Mouse (Mus musculus): Measurements from ENCODE around the gene Gli1. TPM values are rescaled to one million over a fixed set of nuclear protein-coding genes. Genes with fewer than 3 reads are reported as not detected.

Gene Gli1
- polyA plus RNA-seq, 1 experiment, result 1.00 TPM

GRCm38 (mm10) chr10:127312858-127313257, 28.9 kb downstream of the Gli1 start:
- Histone ChIP-seq H3K36me3 (ENCODE audit: control insufficient read depth, insufficient read depth) (peaks cover 20% of the 10 kb centered on the region), H3K4me2 (ENCODE audit: low read depth) (peak overlapping the region; percentile 78), H3K79me2 (ENCODE audit: control insufficient read depth, insufficient read depth) (peaks cover 23% of the 10 kb centered on the region), H3ac (ENCODE audit: control insufficient read depth, insufficient read length) (no peak overlapping the region), H3K27me3 (ENCODE audit: control insufficient read depth, insufficient read depth, insufficient read length) (no peaks in the 10 kb centered on the region), H3K4me3 (peak overlapping the region; percentile 68)
- no peak for TF ChIP-seq POLR2AphosphoS2 (IDR thresholded peaks at IDR 0.05; ENCODE audit: insufficient read length, low read depth)
- TF ChIP-seq POLR2A (IDR thresholded peaks at IDR 0.05; ENCODE audit: insufficient read length, low read depth), result no peak
- no peak for TF ChIP-seq MAX (IDR thresholded peaks at IDR 0.05; ENCODE audit: low read depth)
- 0 out of 2 replicates have a peak, but pooled peaks have one; percentile 11 for TF ChIP-seq CEBPB (IDR thresholded peaks at IDR 0.05; ENCODE audit: insufficient read depth, poor library complexity, severe bottlenecking)
- no peak for TF ChIP-seq MYOD1 (IDR thresholded peaks at IDR 0.05; ENCODE audit: control insufficient read depth in 1 of 3, insufficient read length in 2 of 3, low read depth in 2 of 3)
- no peak for TF ChIP-seq REST (IDR thresholded peaks at IDR 0.05; ENCODE audit: insufficient read depth, insufficient read length)
- no peak for TF ChIP-seq TCF3 (IDR thresholded peaks at IDR 0.05; ENCODE audit: insufficient read length, low read depth)
- no peak for TF ChIP-seq TCF12 (IDR thresholded peaks at IDR 0.05; ENCODE audit: insufficient read depth, poor library complexity, severe bottlenecking)

- peak overlapping the region; percentile 78 for H3K4me2 ChIP-seq (ENCODE audit: low read depth)
- H3K27me3 ChIP-seq (ENCODE audit: control insufficient read depth, insufficient read depth, insufficient read length), result no peaks in the 10 kb centered on the region
- TF ChIP-seq POLR2A (IDR thresholded peaks at IDR 0.05; ENCODE audit: insufficient read length, low read depth) (peak; percentile 48), POLR2AphosphoS2 (IDR thresholded peaks at IDR 0.05; ENCODE audit: insufficient read length, low read depth) (peak; percentile 71), E2F4 (IDR thresholded peaks at IDR 0.05; ENCODE audit: insufficient read depth) (no peak), MYOG (IDR thresholded peaks at IDR 0.05; ENCODE audit: control insufficient read depth in 1 of 3, insufficient read depth in 1 of 3, insufficient read length in 2 of 3, low read depth in 2 of 3) (peak in 1 of 3 experiments; percentile 13), REST (IDR thresholded peaks at IDR 0.05; ENCODE audit: insufficient read depth, insufficient read length) (no peak), MAX (IDR thresholded peaks at IDR 0.05; ENCODE audit: low read depth) (peak; percentile 53), TCF3 (IDR thresholded peaks at IDR 0.05; ENCODE audit: insufficient read length, low read depth) (no peak)
- H3K79me2 ChIP-seq (ENCODE audit: control insufficient read depth, insufficient read depth), result peaks cover 28% of the 10 kb centered on the region
- peak overlapping the region; percentile 91 for H3ac ChIP-seq (ENCODE audit: control insufficient read depth, insufficient read length)
- H3K36me3 ChIP-seq (ENCODE audit: control insufficient read depth, insufficient read depth), result peaks cover 25% of the 10 kb centered on the region
- H3K4me3 ChIP-seq, result peak overlapping the region; percentile 68
These were observed 29.5 kb downstream of the Gli1 start for GRCm38 (mm10) chr10:127312356-127312676.

- H3K36me3 ChIP-seq (ENCODE audit: control insufficient read depth, insufficient read depth), result peaks cover 31% of the 10 kb centered on the region
- peak within 1 kb of the TSS; percentile 82 for H3K4me2 ChIP-seq (ENCODE audit: low read depth)
- peak within 1 kb of the TSS; percentile 68 for H3K4me3 ChIP-seq
- H3ac ChIP-seq (ENCODE audit: control insufficient read depth, insufficient read length), result peak within 1 kb of the TSS; percentile 91
- H3K79me2 ChIP-seq (ENCODE audit: control insufficient read depth, insufficient read depth), result peaks cover 29% of the 10 kb centered on the region
- no peaks in the 10 kb centered on the region for H3K27me3 ChIP-seq (ENCODE audit: control insufficient read depth, insufficient read depth, insufficient read length)
- TF ChIP-seq MAX (IDR thresholded peaks at IDR 0.05; ENCODE audit: low read depth) (peak; percentile 87), MYOD1 (IDR thresholded peaks at IDR 0.05; ENCODE audit: control insufficient read depth in 1 of 3, insufficient read length in 2 of 3, low read depth in 2 of 3) (peak in 1 of 3 experiments; percentile 16), TCF12 (IDR thresholded peaks at IDR 0.05; ENCODE audit: insufficient read depth, poor library complexity, severe bottlenecking) (no peak), USF1 (IDR thresholded peaks at IDR 0.05; ENCODE audit: low read depth) (no peak), MYOG (IDR thresholded peaks at IDR 0.05; ENCODE audit: control insufficient read depth in 1 of 3, insufficient read depth in 1 of 3, insufficient read length in 2 of 3, low read depth in 2 of 3) (peak in 1 of 3 experiments; percentile 44), POLR2A (IDR thresholded peaks at IDR 0.05; ENCODE audit: insufficient read length, low read depth) (peak; percentile 90), CEBPB (IDR thresholded peaks at IDR 0.05; ENCODE audit: insufficient read depth, poor library complexity, severe bottlenecking) (peak; percentile 88), SRF (IDR thresholded peaks at IDR 0.05; ENCODE audit: control insufficient read depth, insufficient read length, low read depth) (peak; percentile 9), POLR2AphosphoS2 (IDR thresholded peaks at IDR 0.05; ENCODE audit: insufficient read length, low read depth) (peak; percentile 87), REST (IDR thresholded peaks at IDR 0.05; ENCODE audit: insufficient read depth, insufficient read length) (no peak)
These were observed 30.1 kb downstream of the Gli1 start, which contains the start of gene Mars for GRCm38 (mm10) chr10:127311476-127312355. Gene Mars, minus strand, starts transcription at chr10:127311786.

GRCm38 (mm10) chr10:127310523-127311475, 31.0 kb downstream of the Gli1 start:
- H3K4me2 ChIP-seq (ENCODE audit: low read depth), result peak overlapping the region; percentile 82
- H3ac ChIP-seq (ENCODE audit: control insufficient read depth, insufficient read length), result peak overlapping the region; percentile 91
- peaks cover 29% of the 10 kb centered on the region for H3K79me2 ChIP-seq (ENCODE audit: control insufficient read depth, insufficient read depth)
- TF ChIP-seq TCF12 (IDR thresholded peaks at IDR 0.05; ENCODE audit: insufficient read depth, poor library complexity, severe bottlenecking) (no peak), POLR2A (IDR thresholded peaks at IDR 0.05; ENCODE audit: insufficient read length, low read depth) (peak; percentile 8), REST (IDR thresholded peaks at IDR 0.05; ENCODE audit: insufficient read depth, insufficient read length) (no peak)
- peaks cover 37% of the 10 kb centered on the region for H3K36me3 ChIP-seq (ENCODE audit: control insufficient read depth, insufficient read depth)
- H3K4me3 ChIP-seq, result peak overlapping the region; percentile 68
- no peaks in the 10 kb centered on the region for H3K27me3 ChIP-seq (ENCODE audit: control insufficient read depth, insufficient read depth, insufficient read length)

Data from myocyte (in vitro differentiated cells).